31 mouse cellular contexts compared by ENCODE assay signal in genomic region chr8:53619196-53619595, GRCm38 (mm10). TPM values are rescaled to one million over a fixed set of nuclear protein-coding genes. Genes with fewer than 3 reads are reported as not detected.
"Had no signal": no experiment of that assay in that cellular context is flagged by ENCODE, and none has a peak within 500 bp of the region (broad histone marks: within the 10 kb centered on the region; RNA-seq: fewer than 3 reads in every experiment).

No protein-coding gene starts in this region.

- H3K4me3 ChIP-seq: left cerebral cortex, adult 2 months; limb, embryonic 10.5 days; limb, embryonic 12.5 days; limb, embryonic 13.5 days; limb, embryonic 15.5 days; liver, embryonic 12.5 days; liver, embryonic 13.5 days; liver, embryonic 15.5 days; lung, embryonic 15.5 days; megakaryocyte, embryonic 14.5 days; midbrain, embryonic 10.5 days; midbrain, embryonic 12.5 days; midbrain, embryonic 13.5 days; midbrain, embryonic 15.5 days; myocyte had no signal

- H3K9me3 ChIP-seq: limb, embryonic 10.5 days; limb, embryonic 12.5 days; limb, embryonic 13.5 days; limb, embryonic 15.5 days; liver, embryonic 12.5 days; liver, embryonic 13.5 days; liver, embryonic 15.5 days; lung, embryonic 15.5 days; megakaryocyte, embryonic 14.5 days; midbrain, embryonic 10.5 days; midbrain, embryonic 12.5 days; midbrain, embryonic 13.5 days; midbrain, embryonic 15.5 days had no signal

- H3K4me2 ChIP-seq: limb, embryonic 12.5 days; limb, embryonic 13.5 days; limb, embryonic 15.5 days; liver, embryonic 11.5 days; liver, embryonic 12.5 days; liver, embryonic 13.5 days; liver, embryonic 15.5 days; lung, embryonic 14.5 days; lung, embryonic 15.5 days; midbrain, embryonic 12.5 days; midbrain, embryonic 13.5 days; midbrain, embryonic 15.5 days had no signal

- H3K27ac ChIP-seq: left cerebral cortex, adult 2 months; limb, embryonic 10.5 days; limb, embryonic 12.5 days; limb, embryonic 13.5 days; limb, embryonic 15.5 days; liver, embryonic 12.5 days; liver, embryonic 13.5 days; liver, embryonic 14.5 days; liver, embryonic 15.5 days; lung, embryonic 15.5 days; macrophage; midbrain, embryonic 10.5 days; midbrain, embryonic 12.5 days; midbrain, embryonic 13.5 days; midbrain, embryonic 15.5 days had no signal

- H3K27me3 ChIP-seq: limb, embryonic 12.5 days; limb, embryonic 13.5 days; limb, embryonic 15.5 days; liver, embryonic 12.5 days; liver, embryonic 13.5 days; liver, embryonic 15.5 days; lung, embryonic 15.5 days; megakaryocyte, embryonic 14.5 days; midbrain, embryonic 12.5 days; midbrain, embryonic 13.5 days; midbrain, embryonic 15.5 days had no signal

- DNase-seq: left cerebral cortex, postnatal 4 days; liver; liver, embryonic 13.5 days; liver, postnatal 0 days; lung, adult 18-20 months; lung, adult 2 months; lung, embryonic 14.5 days; lung, postnatal 10 days; lung, postnatal 14 days; lung, postnatal 36 days; lung, postnatal 4 days; midbrain, embryonic 14.5 days had no signal

- H3K9ac ChIP-seq: limb, embryonic 12.5 days; limb, embryonic 13.5 days; limb, embryonic 15.5 days; liver, embryonic 12.5 days; liver, embryonic 13.5 days; liver, embryonic 14.5 days; liver, embryonic 15.5 days; liver, postnatal 0 days; lung, embryonic 14.5 days; lung, embryonic 15.5 days; midbrain, embryonic 12.5 days; midbrain, embryonic 13.5 days; midbrain, embryonic 15.5 days had no signal

- H3K4me1 ChIP-seq: limb, embryonic 10.5 days; limb, embryonic 12.5 days; limb, embryonic 13.5 days; limb, embryonic 15.5 days; liver, embryonic 12.5 days; liver, embryonic 13.5 days; liver, embryonic 15.5 days; lung, embryonic 15.5 days; megakaryocyte, embryonic 14.5 days; midbrain, embryonic 10.5 days; midbrain, embryonic 12.5 days; midbrain, embryonic 13.5 days; midbrain, embryonic 15.5 days had no signal

- ATAC-seq: liver, embryonic 12.5 days; liver, postnatal 0 days; lung, postnatal 0 days; midbrain, embryonic 13.5 days; midbrain, embryonic 15.5 days had no signal

- H3K36me3 ChIP-seq: limb, embryonic 13.5 days; limb, embryonic 15.5 days; lung, embryonic 15.5 days; midbrain, embryonic 12.5 days; midbrain, embryonic 15.5 days had no signal

RNA-seq across cellular contexts. Expression of gene Neil3, which starts 19.7 kb away (rescaled TPM):
- polyA plus RNA-seq: liver, adult 2 months had no signal
